16 mouse cellular contexts compared by ENCODE assay signal in genomic region chr4:139058029-139058428, GRCm38 (mm10).
"Had no signal": no experiment of that assay in that cellular context is flagged by ENCODE, and none has a peak within 500 bp of the region (broad histone marks: within the 10 kb centered on the region; RNA-seq: fewer than 3 reads in every experiment).

No protein-coding gene starts in this region.

- DNase-seq: heart, postnatal 10 days; heart, postnatal 14 days; heart, postnatal 36 days; heart, postnatal 4 days; kidney, adult 11 months; kidney, adult 18-20 months; kidney, adult 2 months; kidney, adult 8-10 months; kidney, adult 9 months; kidney, postnatal 10 days; kidney, postnatal 14 days; kidney, postnatal 25 days; kidney, postnatal 36 days; kidney, postnatal 4 days; layer of hippocampus, adult 9-11 months; layer of hippocampus, postnatal 36 days had no signal
